Mouse (Mus musculus) neural tube, embryonic 14.5 days (tissue): ENCODE results near the gene Scap. TPM values are rescaled to one million over a fixed set of nuclear protein-coding genes. Genes with fewer than 3 reads are reported as not detected.
"Not testable (repeated sequence)": the region's sequence is repeated elsewhere in the genome, so short reads cannot be mapped to it uniquely, and the experiment has no call there.

Source experiments
- ATAC-seq: fragments of 200-750 bp; cut with Nextera tagmentation; 2 replicates; pipeline ENCODE4 v1.8.0; 2017; ENCODE audit warnings: low read depth, mild to moderate bottlenecking, moderate TSS enrichment, moderate library complexity
- H3K27ac ChIP-seq: fragments of 300-500 bp; sonication (generic); 2 replicates; pipeline ENCODE4 v1.5.1; 2014; ENCODE audit warnings: low read depth, mild to moderate bottlenecking, control low read depth, low read length, moderate library complexity, mixed read lengths
- H3K27me3 ChIP-seq: fragments of 300-500 bp; sonication (generic); 2 replicates; pipeline ENCODE4 v1.6.1; 2014; ENCODE audit warnings: low read length; ENCODE audit not compliant: control insufficient read depth, insufficient read depth
- H3K36me3 ChIP-seq: fragments of 300-500 bp; sonication (generic); 2 replicates; pipeline ENCODE4 v1.6.1; 2014; ENCODE audit warnings: low read length, mixed read lengths; ENCODE audit not compliant: control insufficient read depth, insufficient read depth
- H3K4me1 ChIP-seq: fragments of 300-500 bp; sonication (generic); 2 replicates; pipeline ENCODE4 v1.6.1; 2014; ENCODE audit warnings: low read length; ENCODE audit not compliant: control insufficient read depth, insufficient read depth
- H3K4me2 ChIP-seq: fragments of 300-500 bp; sonication (generic); 2 replicates; pipeline ENCODE4 v1.6.1; 2014; ENCODE audit warnings: mild to moderate bottlenecking, low read depth, low read length, control low read depth
- H3K4me3 ChIP-seq: fragments of 300-500 bp; sonication (generic); 2 replicates; pipeline ENCODE4 v1.5.1; 2014; ENCODE audit warnings: low read depth, low read length, control low read depth, mixed read lengths
- H3K9ac ChIP-seq: fragments of 300-500 bp; sonication (generic); replicated peaks from 2 replicates; pipeline ENCODE4 v1.6.1; 2014; ENCODE audit warnings: low read depth, mild to moderate bottlenecking, control low read depth, low read length, mixed read lengths
- H3K9me3 ChIP-seq: fragments of 300-500 bp; sonication (generic); 2 replicates; pipeline ENCODE4 v1.6.1; 2016; ENCODE audit warnings: low read length; ENCODE audit not compliant: control insufficient read depth
- WGBS: fragments of 180-500 bp; shearing (Covaris S2); extraction: QIAGEN DNeasy Blood & Tissue Kit; methylation state at CpG from one replicate; pipeline ENCODE4 v1.1.7; 2014; 5-methylcytosine and 5-hydroxymethylcytosine counted together
- polyA plus RNA-seq: library from polyadenylated mRNA; unstranded; fragments of >200 nt; fragmentation: Nextera tagmentation; extraction: Ambion mirVana; gene quantifications from 2 replicates; pipeline ENCODE4 v1.2.1, GENCODE M21; 2014

The Scap gene
- polyA plus RNA-seq, 1 experiment from 2014 or later: 49.0 TPM

DNA sequence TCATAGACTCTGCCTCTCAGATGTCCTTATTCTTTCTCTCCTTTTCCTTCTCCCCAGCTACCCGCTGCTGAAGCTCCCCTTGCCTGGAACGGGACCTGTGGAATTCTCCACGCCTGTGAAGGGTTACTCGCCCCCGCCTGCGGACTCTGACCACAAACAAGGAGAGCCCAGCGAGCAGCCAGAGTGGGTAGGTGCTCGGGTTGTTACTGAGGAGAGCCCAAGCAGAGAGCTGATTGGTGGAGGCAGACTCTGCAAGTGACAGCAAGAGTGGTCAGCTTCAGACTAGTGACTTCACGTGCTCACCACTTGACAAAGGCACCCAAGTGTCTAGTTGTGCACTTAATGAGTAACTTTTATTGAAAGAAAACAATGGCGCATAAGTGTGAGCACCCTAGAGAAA, 29.2 kb downstream of the Scap start:
- Histone ChIP-seq H3K9ac (no peak overlapping the region), H3K36me3 (peaks cover 4% of the 10 kb centered on the region; the same call in 1 of the 2 replicates), H3K27me3 (no peaks in the 10 kb centered on the region), H3K4me1 (no peaks in the 10 kb centered on the region), H3K4me2 (no peak overlapping the region), H3K4me3 (no peak overlapping the region), H3K27ac (no peak overlapping the region), H3K9me3 (no peaks in the 10 kb centered on the region)
- WGBS: 85% methylated on average over 10 of the region's 10 CpGs
- no peak for ATAC-seq

DNA sequence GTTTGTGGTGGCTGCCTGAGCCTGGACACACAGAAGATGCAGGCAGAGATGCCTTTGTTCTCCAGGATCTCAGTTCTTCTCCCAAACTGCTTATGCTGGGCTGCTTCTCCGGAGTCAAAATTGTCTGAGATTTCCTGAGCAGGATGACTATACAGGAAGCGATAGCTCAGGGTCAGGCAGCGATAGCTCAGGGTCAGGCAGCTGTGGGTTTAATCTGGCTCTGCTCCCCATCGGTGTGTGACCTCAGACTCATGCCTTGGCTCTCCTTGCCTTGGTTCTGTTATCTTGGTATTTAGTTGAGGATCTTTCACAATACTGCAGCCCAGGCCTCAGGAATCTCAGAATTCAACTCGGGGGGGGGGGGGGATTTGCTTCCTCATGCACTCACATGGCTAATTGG, 33.7 kb downstream of the Scap start:
- no peak overlapping the region for H3K27ac ChIP-seq
- ATAC-seq: no peak
- H3K36me3 ChIP-seq: peaks cover 4% of the 10 kb centered on the region
- no peak overlapping the region for H3K4me3 ChIP-seq
- no peaks in the 10 kb centered on the region for H3K27me3 ChIP-seq
- H3K4me2 ChIP-seq: no peak overlapping the region
- no peak overlapping the region for H3K9ac ChIP-seq
- 94% methylated on average over 5 of the region's 5 CpGs for WGBS
- H3K4me1 ChIP-seq: no peaks in the 10 kb centered on the region
- no peaks in the 10 kb centered on the region for H3K9me3 ChIP-seq

GRCm38 (mm10) chr9:110369860-110370259, 36.8 kb downstream of the Scap start:
- H3K27me3 ChIP-seq: no peaks in the 10 kb centered on the region
- no peak for ATAC-seq
- H3K27ac ChIP-seq: no peak overlapping the region
- no peaks in the 10 kb centered on the region for H3K4me1 ChIP-seq
- H3K36me3 ChIP-seq: peaks cover 23% of the 10 kb centered on the region
- H3K4me3 ChIP-seq: no peak overlapping the region
- H3K9ac ChIP-seq: no peak overlapping the region
- WGBS: 91% methylated on average over 3 of the region's 3 CpGs
- no peaks in the 10 kb centered on the region for H3K9me3 ChIP-seq
- H3K4me2 ChIP-seq: no peak overlapping the region

DNA sequence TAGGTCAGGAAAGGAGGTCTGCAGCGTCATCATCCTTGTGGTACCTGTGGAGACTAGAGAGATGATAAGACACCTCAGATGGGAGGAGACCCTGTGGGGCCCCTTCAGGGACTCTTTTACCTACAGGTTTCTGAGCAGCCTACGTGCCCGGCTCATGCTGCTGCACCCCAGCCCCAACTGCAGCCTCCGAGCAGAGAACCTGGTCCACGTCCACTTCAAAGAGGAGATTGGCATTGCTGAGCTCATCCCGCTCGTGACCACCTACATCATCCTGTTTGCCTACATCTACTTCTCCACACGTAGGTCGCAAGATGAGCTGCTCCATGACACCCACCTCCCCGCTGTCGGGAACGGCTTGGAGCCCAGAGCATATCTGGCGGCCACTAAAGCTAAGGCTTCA, 40.8 kb downstream of the Scap start:
- WGBS: 94% methylated on average over 13 of the region's 13 CpGs
- Histone ChIP-seq H3K27ac (no peak overlapping the region), H3K9ac (no peak overlapping the region), H3K27me3 (no peaks in the 10 kb centered on the region), H3K4me1 (no peaks in the 10 kb centered on the region), H3K9me3 (no peaks in the 10 kb centered on the region), H3K36me3 (peaks cover 36% of the 10 kb centered on the region), H3K4me3 (no peak overlapping the region), H3K4me2 (no peak overlapping the region)
- ATAC-seq: no peak

- Histone ChIP-seq H3K9ac (no peak overlapping the region), H3K27me3 (no peaks in the 10 kb centered on the region), H3K4me3 (no peak overlapping the region), H3K9me3 (no peaks in the 10 kb centered on the region), H3K36me3 (peaks cover 44% of the 10 kb centered on the region), H3K4me1 (no peaks in the 10 kb centered on the region), H3K4me2 (no peak overlapping the region), H3K27ac (no peak overlapping the region)
- ATAC-seq: no peak
- WGBS: 98% methylated on average over 3 of the region's 3 CpGs
Observed at GRCm38 (mm10) chr9:110375668-110376067, 42.6 kb downstream of the Scap start.

DNA sequence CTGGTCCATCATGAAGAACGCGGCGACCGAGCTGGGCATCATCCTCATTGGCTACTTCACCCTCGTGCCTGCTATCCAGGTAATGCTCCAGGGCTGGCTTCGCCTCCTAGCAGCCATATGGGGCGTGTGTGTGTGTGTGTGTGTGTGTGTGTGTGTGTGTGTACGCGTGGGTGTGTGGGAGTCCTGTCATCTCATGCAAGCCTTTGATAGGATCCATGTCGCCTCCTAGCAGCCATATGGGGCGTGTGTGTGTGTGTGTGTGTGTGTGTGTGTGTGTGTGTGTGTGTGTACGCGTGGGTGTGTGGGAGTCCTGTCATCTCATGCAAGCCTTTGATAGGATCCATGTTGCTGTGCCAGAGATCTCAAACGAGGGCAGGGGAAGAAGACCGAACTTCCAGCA, 44.6 kb downstream of the Scap start:
- H3K4me1 ChIP-seq, H3K4me2 ChIP-seq, H3K9me3 ChIP-seq, ATAC-seq, H3K27me3 ChIP-seq, H3K4me3 ChIP-seq, H3K9ac ChIP-seq, H3K27ac ChIP-seq: not testable (repeated sequence)
- H3K36me3 ChIP-seq: peaks cover 51% of the 10 kb centered on the region
- WGBS: 97% methylated on average over 15 of the region's 15 CpGs

- H3K27ac ChIP-seq: no peak overlapping the region
- no peaks in the 10 kb centered on the region for H3K27me3 ChIP-seq
- H3K4me1 ChIP-seq: no peaks in the 10 kb centered on the region
- H3K4me2 ChIP-seq: no peak overlapping the region
- no peak for ATAC-seq
- no peak overlapping the region for H3K9ac ChIP-seq
- 97% methylated on average over 8 of the region's 8 CpGs for WGBS
- no peak overlapping the region for H3K4me3 ChIP-seq
- no peaks in the 10 kb centered on the region for H3K9me3 ChIP-seq
- H3K36me3 ChIP-seq: peaks cover 44% of the 10 kb centered on the region
Observed at GRCm38 (mm10) chr9:110379361-110379760, 46.3 kb downstream of the Scap start.

DNA sequence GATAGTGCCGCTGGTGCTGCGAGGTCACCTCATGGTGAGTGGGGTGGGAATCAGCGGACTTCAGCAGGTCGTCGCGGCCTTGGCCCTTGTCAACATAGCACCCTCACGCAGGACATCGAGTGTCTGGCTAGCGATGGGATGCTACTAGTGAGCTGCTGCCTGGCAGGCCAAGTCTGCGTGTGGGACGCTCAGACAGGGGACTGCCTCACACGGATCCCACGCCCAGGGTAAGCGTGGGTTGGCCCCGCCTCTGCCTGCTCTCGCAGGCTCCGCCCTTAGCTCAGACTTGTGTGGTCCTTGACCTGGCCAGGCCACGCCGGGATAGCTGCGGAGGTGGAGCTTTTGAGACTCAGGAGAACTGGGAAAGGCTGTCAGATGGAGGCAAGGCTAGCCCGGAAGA, 47.6 kb downstream of the Scap start:
- H3K9ac ChIP-seq: no peak overlapping the region
- H3K4me3 ChIP-seq: no peak overlapping the region
- no peak for ATAC-seq
- no peaks in the 10 kb centered on the region for H3K27me3 ChIP-seq
- H3K36me3 ChIP-seq: peaks cover 53% of the 10 kb centered on the region
- H3K4me2 ChIP-seq: no peak overlapping the region
- H3K4me1 ChIP-seq: no peaks in the 10 kb centered on the region
- H3K27ac ChIP-seq: no peak overlapping the region
- no peaks in the 10 kb centered on the region for H3K9me3 ChIP-seq
- WGBS: 55% methylated on average over 21 of the region's 21 CpGs

GRCm38 (mm10) chr9:110381292-110381691, 48.2 kb downstream of the Scap start:
- H3K9me3 ChIP-seq: no peaks in the 10 kb centered on the region
- H3K36me3 ChIP-seq: peaks cover 60% of the 10 kb centered on the region
- no peaks in the 10 kb centered on the region for H3K27me3 ChIP-seq
- no peaks in the 10 kb centered on the region for H3K4me1 ChIP-seq
- no peak overlapping the region for H3K4me2 ChIP-seq
- no peak overlapping the region for H3K4me3 ChIP-seq
- H3K27ac ChIP-seq: no peak overlapping the region
- H3K9ac ChIP-seq: no peak overlapping the region
- 89% methylated on average over 12 of the region's 12 CpGs for WGBS
- no peak for ATAC-seq
